Mouse (Mus musculus): ENCODE data around the gene Aasdhppt. TPM values are rescaled to one million over a fixed set of nuclear protein-coding genes. Genes with fewer than 3 reads are reported as not detected.

The Aasdhppt gene
- polyA plus RNA-seq (2012; rRNA removed): 12.3 and 13.5 TPM in 2 replicates

DNA sequence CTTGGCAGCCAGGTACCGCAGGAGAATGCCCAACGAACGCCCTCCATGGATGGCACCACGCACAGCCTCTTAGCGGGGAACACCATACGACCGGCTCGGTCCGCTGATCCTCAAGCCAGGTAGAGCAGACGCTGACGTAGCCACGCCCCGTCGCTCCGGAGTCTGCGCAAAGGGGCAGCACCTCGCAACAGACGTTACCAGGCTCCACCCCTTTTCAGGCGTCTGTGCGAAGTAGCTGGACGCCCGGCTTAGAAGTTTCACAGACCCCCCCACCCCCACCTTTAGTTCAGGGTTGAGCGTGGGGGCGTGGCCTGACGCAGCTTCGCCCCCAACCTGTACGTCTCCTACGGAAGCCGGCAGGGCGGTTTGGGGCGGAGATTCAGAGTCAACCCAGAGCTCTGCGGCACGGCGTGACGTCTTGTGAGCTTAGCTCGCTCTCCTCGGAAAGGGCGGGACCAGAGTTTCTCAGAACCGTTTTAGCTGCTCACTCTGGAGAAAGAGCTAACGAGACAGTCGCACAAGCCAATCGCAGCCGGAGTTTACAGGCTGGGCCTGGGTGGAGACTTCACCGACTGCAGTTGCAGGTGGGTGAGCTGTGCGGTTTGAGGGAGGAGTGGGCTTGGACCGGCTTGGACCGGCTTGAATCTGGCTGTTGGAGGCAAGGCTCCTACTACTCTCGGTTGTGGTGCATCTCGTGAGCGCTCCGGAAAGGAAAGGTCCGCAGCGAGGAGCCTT, at the start of gene Aasdhppt, which contains the start of gene Kbtbd3:
Aasdhppt (minus strand) TSS at position 121 of the 735 bp plus-strand sequence.
Kbtbd3 (plus strand) TSS at position 483 of the 735 bp plus-strand sequence.
- peak; percentile 99 to 100 for DNase-seq (ENCODE audit: extremely low spot score in 1 of 2, low spot score in 1 of 2)

DNA sequence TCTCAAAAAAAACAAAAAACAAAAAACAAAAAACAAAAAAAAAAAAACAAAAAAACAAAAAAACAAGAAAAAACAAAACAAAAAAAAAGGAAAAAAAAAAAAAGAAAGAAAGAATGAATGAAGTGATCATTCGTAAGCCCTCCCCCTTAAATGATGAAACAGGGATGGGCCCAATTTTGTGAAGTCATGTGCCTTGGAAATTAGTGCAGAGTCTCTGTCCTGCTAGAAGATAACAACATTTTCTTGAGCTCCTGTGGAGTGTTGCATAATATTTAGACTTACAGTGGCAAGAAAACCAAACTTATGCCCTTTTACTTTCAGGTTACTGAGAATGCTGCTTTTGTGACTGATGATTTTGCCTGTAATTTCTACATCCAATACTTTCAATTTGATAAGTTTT, 43.9 kb upstream of the Aasdhppt start:
- DNase-seq (ENCODE audit: extremely low spot score in 1 of 2, low spot score in 1 of 2): no peak

DNA sequence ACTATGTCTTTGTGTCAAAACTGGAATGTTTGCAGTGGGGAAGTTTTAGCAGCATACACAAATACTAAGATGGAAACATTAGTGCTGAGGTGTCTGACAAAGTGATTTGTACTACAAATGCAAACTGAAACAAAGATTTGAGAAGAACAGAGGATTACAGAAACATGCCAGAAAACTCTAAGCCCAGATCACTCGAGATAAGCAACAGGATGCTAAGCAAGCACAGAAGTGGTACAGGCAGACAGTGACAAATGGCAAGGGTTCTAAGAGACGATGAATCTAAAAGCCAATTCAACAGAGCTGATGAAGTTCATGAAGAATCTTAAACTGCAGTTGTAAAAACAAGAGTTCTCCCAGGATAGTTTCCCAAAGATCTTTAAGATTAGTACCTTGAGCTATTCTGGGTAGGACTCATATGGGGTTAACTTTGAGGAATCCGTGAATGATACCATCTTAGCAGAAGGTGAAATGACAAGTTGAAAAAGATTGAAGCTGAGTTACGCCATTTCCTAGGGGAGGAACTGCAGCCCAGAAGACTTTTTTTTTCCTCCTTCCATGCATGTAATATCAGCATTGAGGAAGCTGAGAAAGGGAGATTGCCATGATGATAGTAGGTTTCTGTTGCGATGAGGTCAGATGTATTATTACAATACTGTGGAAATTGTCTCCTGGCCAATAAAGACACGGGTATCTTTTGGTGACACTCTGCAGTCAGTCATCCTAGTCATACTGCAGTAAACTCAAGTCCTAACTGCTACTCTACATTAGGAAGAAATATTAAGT, 9.9 kb upstream of the Aasdhppt start:
- DNase-seq (ENCODE audit: extremely low spot score in 1 of 2, low spot score in 1 of 2): no peak

DNA sequence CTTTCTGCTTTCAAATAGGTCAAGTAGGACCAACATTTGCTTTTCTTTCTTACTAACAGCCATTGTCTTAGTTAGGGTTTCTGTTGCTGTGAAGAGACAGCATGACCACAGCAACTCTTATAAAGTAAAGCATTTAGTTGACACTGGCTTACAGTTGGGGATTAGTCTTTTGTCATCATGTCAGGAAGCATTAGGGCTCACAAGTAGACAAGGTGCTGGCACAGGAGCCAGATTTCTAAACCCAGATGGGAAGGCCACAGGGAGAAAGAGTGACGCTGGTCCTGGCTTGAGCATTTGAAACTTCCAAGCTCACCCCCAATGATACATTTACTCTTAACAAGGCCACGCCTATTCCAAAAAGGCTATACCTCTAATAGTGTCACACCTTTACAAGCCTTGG, 6.5 kb upstream of the Aasdhppt start:
- DNase-seq (ENCODE audit: extremely low spot score in 1 of 2, low spot score in 1 of 2): no peak

DNA sequence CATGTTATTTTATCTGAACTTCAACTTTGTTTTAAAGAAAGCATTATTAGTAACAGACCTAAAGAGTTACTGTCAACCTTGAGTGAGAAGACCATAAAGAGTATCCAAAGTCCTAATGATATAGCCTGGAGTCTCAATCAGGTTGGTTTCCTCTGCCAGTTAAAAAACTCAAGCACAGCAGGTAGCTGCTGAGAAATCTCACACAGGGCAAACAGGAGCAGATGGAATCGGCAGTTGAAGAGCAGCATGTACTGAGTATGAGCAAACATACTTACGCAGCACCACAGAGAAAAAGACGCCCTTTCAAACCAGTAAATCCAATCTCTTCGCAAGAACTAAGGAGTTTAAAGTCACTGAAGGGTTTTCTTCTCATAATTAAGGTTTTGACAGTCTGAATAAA, 4.7 kb upstream of the Aasdhppt start:
- no peak for DNase-seq (ENCODE audit: extremely low spot score in 1 of 2, low spot score in 1 of 2)

DNA sequence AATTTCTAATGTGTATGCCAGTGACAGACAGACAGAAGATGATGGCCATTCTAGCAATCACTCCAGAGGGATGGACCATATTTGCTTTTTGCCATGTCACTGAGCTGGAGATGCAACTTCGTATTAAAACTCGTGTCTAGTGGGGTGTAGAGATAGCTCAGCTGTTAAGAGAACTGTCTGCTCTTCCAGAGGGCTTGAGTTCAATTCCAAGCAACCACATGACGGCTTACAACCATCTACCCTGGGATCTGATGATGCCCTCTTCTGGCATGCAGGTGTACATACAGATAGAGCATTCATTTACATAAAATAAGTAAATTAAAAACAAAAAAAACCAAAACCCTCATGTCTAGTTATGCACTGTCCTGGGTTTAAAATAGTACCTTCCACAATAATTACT, 1.9 kb upstream of the Aasdhppt start:
- DNase-seq (ENCODE audit: extremely low spot score in 1 of 2, low spot score in 1 of 2): no peak

DNA sequence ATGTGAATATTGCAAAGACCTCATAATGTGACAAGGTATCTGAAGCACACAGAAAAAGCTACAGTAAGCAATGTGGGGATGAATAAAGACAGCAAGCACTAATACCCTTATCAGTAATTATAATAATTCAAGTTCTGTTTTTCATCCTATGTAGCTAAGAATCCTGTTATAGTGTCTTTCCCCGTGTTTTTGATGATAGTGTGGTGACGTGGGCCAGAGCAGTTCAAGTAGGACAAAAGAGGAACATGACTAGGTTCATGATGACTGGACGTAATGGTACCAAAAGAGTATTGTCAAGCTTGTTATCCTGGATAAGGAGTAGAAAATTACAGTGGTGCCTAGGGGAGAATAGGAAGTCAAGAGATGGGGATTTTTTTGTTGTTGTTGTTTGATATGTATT, 1.4 kb upstream of the Aasdhppt start:
- DNase-seq (ENCODE audit: extremely low spot score in 1 of 2, low spot score in 1 of 2): no peak

DNA sequence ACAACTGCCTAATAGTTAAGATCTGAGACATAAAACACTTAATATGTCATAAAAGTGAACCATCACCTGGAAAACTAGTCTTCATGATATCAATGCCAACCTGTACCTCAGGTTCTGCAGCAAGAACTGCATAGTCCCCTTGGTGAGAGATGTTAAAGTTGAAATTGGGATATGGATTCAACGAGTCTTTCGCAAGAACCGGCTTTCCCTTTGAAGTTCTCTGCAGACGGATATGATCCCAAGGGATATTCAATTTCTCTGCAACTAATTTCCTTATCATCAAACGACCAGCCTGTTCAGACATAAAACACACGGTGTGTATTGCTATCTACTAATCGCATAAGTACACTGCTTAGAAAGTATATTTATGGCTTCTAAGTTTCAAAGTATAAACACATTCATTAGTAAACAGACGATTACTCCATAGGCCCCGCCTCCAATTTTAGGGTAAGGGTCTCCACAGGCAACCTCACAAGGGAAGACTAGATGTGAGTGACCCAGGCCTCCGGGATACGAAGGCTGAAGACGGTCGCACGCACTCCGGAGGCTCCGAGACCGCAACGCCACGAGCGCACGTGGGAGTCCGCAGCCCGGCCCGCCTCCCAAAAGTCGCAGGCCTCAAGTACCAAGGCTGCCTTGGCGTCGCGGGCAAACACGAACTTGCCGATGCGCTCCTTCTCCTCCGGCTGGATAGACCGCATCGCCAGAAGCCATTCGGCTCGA, 482 bp downstream of the Aasdhppt start:
- no peak for DNase-seq (ENCODE audit: extremely low spot score in 1 of 2, low spot score in 1 of 2)

DNA sequence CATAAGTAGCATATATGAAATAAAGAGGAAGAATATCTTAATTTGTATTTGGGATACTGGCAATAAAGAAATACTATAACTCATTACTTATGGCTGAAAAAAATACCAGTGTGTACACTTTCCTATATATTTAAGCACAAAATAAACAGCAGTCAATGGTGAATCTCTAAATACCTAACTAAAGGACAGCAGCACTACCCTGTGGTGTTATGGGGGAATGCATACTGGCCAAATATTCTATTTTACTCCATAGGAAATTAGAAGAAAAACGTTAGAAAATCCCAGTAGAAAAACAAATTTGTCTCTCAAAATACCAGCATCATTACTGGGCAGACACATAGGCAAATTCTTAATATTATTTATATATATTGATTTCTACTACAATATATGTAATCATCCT, 4.4 kb downstream of the Aasdhppt start:
- no peak for DNase-seq (ENCODE audit: extremely low spot score in 1 of 2, low spot score in 1 of 2)

DNA sequence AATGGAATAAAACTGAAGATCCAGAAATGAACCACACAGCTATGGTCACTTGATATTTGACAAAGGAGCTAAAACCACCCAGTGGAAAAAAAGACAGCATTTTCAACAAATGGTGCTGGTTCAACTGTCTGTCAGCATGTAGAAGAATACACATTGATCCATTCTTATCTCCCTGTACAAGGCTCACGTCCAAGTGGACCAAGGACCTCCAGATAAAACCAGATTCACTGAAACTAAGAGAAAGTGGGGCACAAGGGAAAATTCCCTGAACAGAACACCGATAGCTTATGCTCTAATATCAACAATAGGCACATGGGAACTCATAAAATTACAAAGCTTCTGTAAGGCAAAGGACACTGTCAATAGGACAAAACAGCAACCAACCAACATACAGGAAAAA, 8.8 kb downstream of the Aasdhppt start:
- DNase-seq (ENCODE audit: extremely low spot score in 1 of 2, low spot score in 1 of 2): no peak

DNA sequence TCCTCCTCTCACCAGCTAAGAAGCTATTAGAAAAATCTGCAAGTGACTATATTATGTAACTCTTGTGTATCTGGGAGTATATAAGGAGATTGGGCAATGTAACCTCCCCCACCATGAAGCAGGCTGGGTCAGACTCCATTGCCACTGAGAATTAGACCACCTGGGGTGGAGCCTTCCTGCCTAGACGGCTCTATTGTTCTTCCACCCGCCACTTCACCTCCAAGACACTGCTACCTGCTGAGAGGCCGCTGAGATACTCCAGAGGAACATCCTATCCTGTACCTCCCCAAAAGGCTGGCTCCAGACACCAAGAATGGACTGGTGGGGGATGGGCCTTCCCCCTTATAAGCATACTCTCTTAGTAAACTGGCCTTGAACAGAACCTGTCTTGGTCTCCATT, 25.4 kb downstream of the Aasdhppt start:
- DNase-seq (ENCODE audit: extremely low spot score in 1 of 2, low spot score in 1 of 2): no peak

DNA sequence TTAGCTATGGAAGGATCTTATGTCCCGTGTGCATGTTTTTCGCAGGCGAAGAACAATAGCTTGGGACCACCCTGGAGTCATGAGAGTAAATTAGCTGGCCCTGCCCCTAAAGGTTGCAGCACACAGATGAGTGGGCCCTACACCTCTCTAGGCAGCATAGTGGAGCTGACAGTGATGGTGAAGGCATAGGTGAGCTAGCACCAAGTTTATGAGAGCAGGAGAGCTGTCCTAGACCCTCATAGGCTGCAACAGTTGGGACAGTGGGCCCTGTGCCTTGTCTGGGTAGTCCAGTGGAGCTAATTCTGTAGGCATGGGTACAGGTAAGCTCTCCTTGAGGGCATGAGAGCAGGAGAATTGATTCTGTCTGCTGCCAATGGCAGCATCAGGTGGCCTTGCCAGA, 42.4 kb downstream of the Aasdhppt start:
- no peak for DNase-seq (ENCODE audit: extremely low spot score in 1 of 2, low spot score in 1 of 2)

DNA sequence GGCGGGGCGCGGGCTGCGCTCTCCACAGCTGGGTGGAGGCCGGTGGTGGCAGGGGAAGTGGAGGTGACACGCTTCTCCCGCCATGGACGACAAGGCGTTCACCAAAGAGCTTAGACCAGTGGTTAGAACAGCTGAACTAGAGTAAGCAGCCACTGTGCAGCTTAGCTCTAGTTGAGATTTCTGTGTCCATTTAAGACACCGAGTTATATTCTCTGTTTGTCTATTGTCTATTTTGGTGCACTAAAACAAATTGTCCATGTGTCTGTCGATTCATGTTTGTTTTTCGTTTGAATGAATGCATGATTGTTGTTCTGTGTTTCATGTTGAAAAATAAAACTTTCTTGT, 48.6 kb downstream of the Aasdhppt start:
- DNase-seq (ENCODE audit: extremely low spot score in 1 of 2, low spot score in 1 of 2): no peak

DNA sequence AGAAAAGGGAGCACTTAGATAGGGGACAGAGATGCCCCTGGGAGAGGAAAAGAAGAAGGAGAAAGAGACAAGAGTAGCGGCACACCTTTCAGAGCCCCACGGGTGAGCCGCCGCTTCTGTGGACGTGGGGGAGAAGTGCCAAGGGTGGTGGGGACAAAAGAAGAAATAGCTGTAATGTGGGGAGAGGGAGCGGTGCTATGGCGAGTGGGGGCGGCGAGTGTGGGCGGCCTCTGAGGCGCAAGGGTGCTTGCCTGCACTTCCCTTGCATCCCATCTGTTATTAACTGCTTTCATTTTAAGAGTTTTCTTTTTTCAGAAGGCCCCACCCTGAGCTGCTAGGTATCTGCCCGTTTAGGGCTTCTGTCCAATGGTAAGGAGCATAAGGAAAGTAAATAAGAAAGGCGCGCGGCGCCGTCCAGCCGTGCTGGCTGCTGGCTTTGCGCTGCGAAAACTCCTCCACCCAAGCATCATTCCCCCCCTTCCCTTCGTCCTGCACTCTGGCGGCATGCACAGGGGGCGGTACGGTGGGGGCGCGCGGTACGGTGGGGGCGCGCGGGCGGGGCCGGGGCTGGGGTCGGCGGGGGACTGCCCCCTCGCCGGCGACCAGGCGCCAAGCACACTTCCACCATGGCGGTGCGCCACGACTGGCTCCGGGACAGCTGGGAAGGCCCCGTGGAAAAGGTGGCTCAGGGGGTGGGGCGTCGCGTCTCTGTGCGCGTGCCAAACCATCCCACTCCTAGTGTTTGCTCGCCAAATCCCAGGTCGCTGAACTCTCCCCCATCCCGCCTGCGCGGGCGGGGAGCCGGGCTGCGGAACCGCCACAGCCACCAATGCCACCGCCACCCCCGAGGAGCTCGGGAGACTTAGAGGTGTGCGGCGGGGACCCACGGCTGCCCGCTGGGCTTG, 49.2 kb downstream of the Aasdhppt start:
- DNase-seq (ENCODE audit: extremely low spot score in 1 of 2, low spot score in 1 of 2): no peak

DNA sequence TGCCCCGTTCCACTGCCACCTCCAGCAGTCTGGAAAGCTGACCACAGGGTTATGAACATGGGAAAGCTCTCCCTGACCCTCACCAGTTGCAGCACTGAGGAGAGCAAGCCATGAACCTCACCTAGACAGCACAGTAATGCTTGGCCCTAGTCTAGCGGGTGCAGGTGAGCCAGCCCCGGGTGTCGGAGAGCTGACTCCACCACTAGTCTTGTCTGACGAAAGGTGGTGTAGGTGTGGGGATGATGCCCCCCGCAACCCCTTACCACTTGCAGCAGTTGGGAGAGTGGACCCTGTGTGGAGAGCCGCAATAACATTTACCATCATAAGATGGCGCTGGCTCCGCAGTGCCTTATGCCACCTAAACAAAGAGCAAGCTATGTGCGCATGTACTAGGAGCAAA, 50.2 kb downstream of the Aasdhppt start:
- DNase-seq (ENCODE audit: extremely low spot score in 1 of 2, low spot score in 1 of 2): no peak

Other genes starting within 250 kb of the Aasdhppt start
- gene Kbtbd3, start 362 bp upstream of the Aasdhppt start, polyA plus RNA-seq (2012; rRNA removed): 5.0 and 5.1 TPM in 2 replicates
- gene Msantd4, start 67.1 kb upstream of the Aasdhppt start, polyA plus RNA-seq (2012; rRNA removed): 36.2 and 39.8 TPM in 2 replicates